ENCODE assay signal across 8 mouse cellular contexts in genomic region chr10:9899816-9900215, GRCm38 (mm10). TPM values are rescaled to one million over a fixed set of nuclear protein-coding genes. Genes with fewer than 3 reads are reported as not detected.
DNase-seq lines count a peak whose midpoint lies in the region; ATAC-seq and TF ChIP-seq lines count a peak whose summit lies in the region.

No protein-coding gene starts in this region.

- H3K36me3 ChIP-seq in embryonic facial prominence, embryonic 12.5 days: no peaks in the 10 kb centered on the region
- H3K36me3 ChIP-seq in intestine, embryonic 16.5 days (ENCODE audit: control insufficient read depth, insufficient read depth, low read length): no peaks in the 10 kb centered on the region
- H3K36me3 ChIP-seq in midbrain, embryonic 11.5 days (ENCODE audit: control insufficient read depth, insufficient read depth, low read length): no peaks in the 10 kb centered on the region

- intact Hi-C loops in left cerebral cortex, adult 2 months (cut with DNase I): loop anchor here (2.0 kb wide), 2 partner anchors 207 to 421 kb away; no protein-coding TSS in a partner anchor

- no peaks in the 10 kb centered on the region for H3K27me3 ChIP-seq in embryonic facial prominence, embryonic 12.5 days
- no peaks in the 10 kb centered on the region for H3K27me3 ChIP-seq in intestine, embryonic 16.5 days (replicated peaks; ENCODE audit: control insufficient read depth, insufficient read depth, low read length)
- H3K27me3 ChIP-seq in midbrain, embryonic 11.5 days (ENCODE audit: control insufficient read depth, insufficient read depth, low read length): no peaks in the 10 kb centered on the region

- H3K27ac ChIP-seq in left cerebral cortex, adult 2 months: peak overlapping the region; percentile 97
- H3K27ac ChIP-seq in embryonic facial prominence, embryonic 12.5 days: no peak overlapping the region
- H3K27ac ChIP-seq in intestine, embryonic 16.5 days (ENCODE audit: low read length): no peak overlapping the region
- no peak overlapping the region for H3K27ac ChIP-seq in midbrain, embryonic 11.5 days (ENCODE audit: low read depth, low read length)

- peak overlapping the region; percentile 89; the same call in 1 of the 2 replicates for H3K9ac ChIP-seq in embryonic facial prominence, embryonic 12.5 days
- peak overlapping the region; percentile 96; the same call in 1 of the 2 replicates for H3K9ac ChIP-seq in intestine, embryonic 16.5 days (ENCODE audit: low read depth, low read length)
- H3K9ac ChIP-seq in midbrain, embryonic 11.5 days (ENCODE audit: low read length): no peak overlapping the region; the same call in 1 of the 2 replicates

- peak in 1 of 2 experiments; percentile 19 for DNase-seq in left cerebral cortex, adult 2 months (ENCODE audit: extremely low spot score in 1 of 2, low spot score in 2 of 2)
- no peak for DNase-seq in left cerebral cortex, adult 8-10 months (ENCODE audit: low spot score in 2 of 2)
- peak; percentile 24 for DNase-seq in T-cell, adult 2 months (ENCODE audit: low spot score)
- peak; percentile 92 for DNase-seq in midbrain, embryonic 11.5 days (ENCODE audit: low spot score, missing footprints)
- DNase-seq in layer of hippocampus, postnatal 36 days: no peak
- DNase-seq in ovary, postnatal 36 days (ENCODE audit: low spot score): no peak

- ATAC-seq in embryonic facial prominence, embryonic 12.5 days (ENCODE audit: insufficient number of reproducible peaks, insufficient read depth, low FRiP score, low TSS enrichment): no peak
- no peak for ATAC-seq in intestine, embryonic 16.5 days
- no peak for ATAC-seq in midbrain, embryonic 11.5 days (ENCODE audit: low FRiP score)

- H3K4me2 ChIP-seq in embryonic facial prominence, embryonic 12.5 days (replicated peaks): peak overlapping the region; percentile 85
- peak overlapping the region; percentile 81 for H3K4me2 ChIP-seq in intestine, embryonic 16.5 days (ENCODE audit: low read depth, low read length)
- peak overlapping the region; percentile 98 for H3K4me2 ChIP-seq in midbrain, embryonic 11.5 days

- peaks cover 7% of the 10 kb centered on the region; the same call in 1 of the 2 replicates for H3K4me1 ChIP-seq in embryonic facial prominence, embryonic 12.5 days
- H3K4me1 ChIP-seq in intestine, embryonic 16.5 days (ENCODE audit: control insufficient read depth, insufficient read depth, low read length): peaks cover 5% of the 10 kb centered on the region
- H3K4me1 ChIP-seq in midbrain, embryonic 11.5 days (ENCODE audit: control insufficient read depth, insufficient read depth, low read length): peaks cover 11% of the 10 kb centered on the region

- peak overlapping the region; percentile 72 for H3K4me3 ChIP-seq in left cerebral cortex, adult 2 months
- peak overlapping the region; percentile 79 for H3K4me3 ChIP-seq in embryonic facial prominence, embryonic 12.5 days
- H3K4me3 ChIP-seq in intestine, embryonic 16.5 days (ENCODE audit: low read length): peak overlapping the region; percentile 85
- peak overlapping the region; percentile 82 for H3K4me3 ChIP-seq in midbrain, embryonic 11.5 days (ENCODE audit: low read depth, low read length)

- TF ChIP-seq CTCF in left cerebral cortex, adult 2 months (IDR thresholded peaks at IDR 0.05): no peak

- 2% methylated on average over 15 of the region's 15 CpGs for WGBS in embryonic facial prominence, embryonic 12.5 days
- 5% methylated on average over 15 of the region's 15 CpGs for WGBS in intestine, embryonic 16.5 days
- under 1% methylated on average over 15 of the region's 15 CpGs for WGBS in midbrain, embryonic 11.5 days

- H3K9me3 ChIP-seq in embryonic facial prominence, embryonic 12.5 days: no peaks in the 10 kb centered on the region
- H3K9me3 ChIP-seq in intestine, embryonic 16.5 days (ENCODE audit: control insufficient read depth, low read length): no peaks in the 10 kb centered on the region
- no peaks in the 10 kb centered on the region for H3K9me3 ChIP-seq in midbrain, embryonic 11.5 days (ENCODE audit: control insufficient read depth, low read length)

RNA-seq across cellular contexts. Expression of gene Stxbp5, which starts 1.1 kb away (rescaled TPM):
- total RNA-seq in left cerebral cortex, adult 2 months (2021): 100 to 1,000 TPM; 110 to 120 TPM
- 100 to 1,000 TPM in 2 of 4 experiments, 10 to 100 TPM in 2; 94.0 to 109 (median 100) TPM for total RNA-seq in left cerebral cortex, adult 8-10 months (2022)
- 6.8 and 7.0 TPM in 2 replicates for polyA plus RNA-seq in embryonic facial prominence, embryonic 12.5 days (2016; fragmentation: Nextera tagmentation; extraction: Ambion mirVana)
- 3.0 and 3.1 TPM in 2 replicates for polyA plus RNA-seq in intestine, embryonic 16.5 days (2015; fragmentation: Nextera tagmentation; extraction: Ambion mirVana)
- 5.6 and 6.3 TPM in 2 replicates for polyA plus RNA-seq in midbrain, embryonic 11.5 days (2014; fragmentation: Nextera tagmentation; extraction: Ambion mirVana)
- total RNA-seq in layer of hippocampus, postnatal 36 days (2021): 100 to 1,000 TPM; 113 to 116 TPM

Comparison
In these comparisons a context has a peak if more than half of its experiments do, and no peak if none do; other contexts are left out.
1. DNase-seq: peak in T-cell, adult 2 months (single experiment) and midbrain, embryonic 11.5 days (single experiment); none in left cerebral cortex, adult 8-10 months (0 of 2), layer of hippocampus, postnatal 36 days (0 of 2) and ovary, postnatal 36 days (single experiment).
2. Peak in every context shown above with its lines, with median percentiles within 50 percentile points of each other: H3K4me3 ChIP-seq and H3K4me2 ChIP-seq.